Mouse (Mus musculus): ENCODE measurements around the gene Gm38655. TPM values are rescaled to one million over a fixed set of nuclear protein-coding genes. Genes with fewer than 3 reads are reported as not detected.

Gene Gm38655
- polyA plus RNA-seq, 1 experiment from 2014 or later, result not detected

Other genes with a start within 250 kb of the Gm38655 start
- gene Mapk8ip3, start 238.5 kb downstream of the Gm38655 start, polyA plus RNA-seq (2014; fragmentation: Nextera tagmentation; extraction: Ambion mirVana), result 19.8 and 28.0 TPM in 2 replicates
- 164 and 168 TPM in 2 replicates for gene Jpt2, start 214.8 kb downstream of the Gm38655 start, polyA plus RNA-seq (2014; fragmentation: Nextera tagmentation; extraction: Ambion mirVana)
- 9.5 and 11.8 TPM in 2 replicates for gene Cramp1l, start 159.7 kb downstream of the Gm38655 start, polyA plus RNA-seq (2014; fragmentation: Nextera tagmentation; extraction: Ambion mirVana)
- gene Ift140, start 159.4 kb downstream of the Gm38655 start, polyA plus RNA-seq (2014; fragmentation: Nextera tagmentation; extraction: Ambion mirVana), result 51.6 and 55.3 TPM in 2 replicates
- gene Tmem204, start 91.9 kb downstream of the Gm38655 start, polyA plus RNA-seq (2014; fragmentation: Nextera tagmentation; extraction: Ambion mirVana), result 8.5 and 10.1 TPM in 2 replicates
- gene Telo2, start 59.5 kb downstream of the Gm38655 start, polyA plus RNA-seq (2014; fragmentation: Nextera tagmentation; extraction: Ambion mirVana), result 46.2 and 49.6 TPM in 2 replicates
- not detected in 2 replicates for gene Ptx4, start 54.7 kb downstream of the Gm38655 start, polyA plus RNA-seq (2014; fragmentation: Nextera tagmentation; extraction: Ambion mirVana)
- gene Clcn7, start 42.1 kb downstream of the Gm38655 start, polyA plus RNA-seq (2014; fragmentation: Nextera tagmentation; extraction: Ambion mirVana), result 18.7 and 19.7 TPM in 2 replicates
- 0.11 and 0.14 TPM in 2 replicates for gene Ccdc154, start 13.0 kb downstream of the Gm38655 start, polyA plus RNA-seq (2014; fragmentation: Nextera tagmentation; extraction: Ambion mirVana)
- gene BC003965, start 9.1 kb upstream of the Gm38655 start, polyA plus RNA-seq (2014; fragmentation: Nextera tagmentation; extraction: Ambion mirVana), result 42.5 and 47.8 TPM in 2 replicates
- gene Unkl, start 12.9 kb upstream of the Gm38655 start, polyA plus RNA-seq (2014; fragmentation: Nextera tagmentation; extraction: Ambion mirVana), result 11.5 and 11.7 TPM in 2 replicates
- 29.0 and 30.8 TPM in 2 replicates for gene Gnptg, start 64.7 kb upstream of the Gm38655 start, polyA plus RNA-seq (2014; fragmentation: Nextera tagmentation; extraction: Ambion mirVana)
- 49.3 and 51.1 TPM in 2 replicates for gene Tsr3, start 64.7 kb upstream of the Gm38655 start, polyA plus RNA-seq (2014; fragmentation: Nextera tagmentation; extraction: Ambion mirVana)
- gene Baiap3, start 80.9 kb upstream of the Gm38655 start, polyA plus RNA-seq (2014; fragmentation: Nextera tagmentation; extraction: Ambion mirVana), result 0.60 and 0.83 TPM in 2 replicates
- 621 and 624 TPM in 2 replicates for gene Ube2i, start 99.2 kb upstream of the Gm38655 start, polyA plus RNA-seq (2014; fragmentation: Nextera tagmentation; extraction: Ambion mirVana)
- gene Prss34, start 122.9 kb upstream of the Gm38655 start, polyA plus RNA-seq (2014; fragmentation: Nextera tagmentation; extraction: Ambion mirVana), result not detected in 2 replicates
- gene Prss28, start 133.2 kb upstream of the Gm38655 start, polyA plus RNA-seq (2014; fragmentation: Nextera tagmentation; extraction: Ambion mirVana), result not detected in 2 replicates
- gene Prss29, start 143.2 kb upstream of the Gm38655 start, polyA plus RNA-seq (2014; fragmentation: Nextera tagmentation; extraction: Ambion mirVana), result not detected in 2 replicates
- not detected in 2 replicates for gene Tpsab1, start 170.1 kb upstream of the Gm38655 start, polyA plus RNA-seq (2014; fragmentation: Nextera tagmentation; extraction: Ambion mirVana)
- 0.22 and 0.25 TPM in 2 replicates for gene Tpsb2, start 190.8 kb upstream of the Gm38655 start, polyA plus RNA-seq (2014; fragmentation: Nextera tagmentation; extraction: Ambion mirVana)
- 0.81 and 1.1 TPM in 2 replicates for gene Tpsg1, start 193.8 kb upstream of the Gm38655 start, polyA plus RNA-seq (2014; fragmentation: Nextera tagmentation; extraction: Ambion mirVana)

All from liver, embryonic 11.5 days (tissue).